Mouse (Mus musculus) CH12.LX (cell line): ENCODE measurements at regions not wholly inside any gene's neighbourhood (a gene's known extent, or its start where the extent isn't known, plus 50 kb on each side); places are given as distances from the start of the nearest gene placed in this dataset.

Experiments used
- CHD2 ChIP-seq: IDR thresholded peaks from 2 replicates; pipeline ENCODE4 v1.6.1; 2011; ENCODE audit warnings: low read length, improper control_type of control experiment
- E2F4 ChIP-seq: IDR thresholded peaks from 2 replicates; pipeline ENCODE4 v1.6.1; 2011; ENCODE audit warnings: low read depth, low read length, improper control_type of control experiment; ENCODE audit not compliant: insufficient replicate concordance
- POLR2A ChIP-seq: IDR thresholded peaks from 2 replicates; pipeline ENCODE4 v1.6.1; 2011; ENCODE audit warnings: low read depth, mild to moderate bottlenecking, improper control_type of control experiment, low read length
- POLR2AphosphoS2 ChIP-seq: IDR thresholded peaks from 2 replicates; pipeline ENCODE4 v1.6.1; 2011; ENCODE audit warnings: low read depth, low read length, improper control_type of control experiment
- SIN3A ChIP-seq: IDR thresholded peaks from 2 replicates; pipeline ENCODE4 v1.6.1; 2012; ENCODE audit warnings: low read length, improper control_type of control experiment, inconsistent platforms
- TCF12 ChIP-seq: IDR thresholded peaks from 2 replicates; pipeline ENCODE4 v1.6.1; 2014; ENCODE audit warnings: low read depth, mild to moderate bottlenecking, inconsistent platforms, low read length, improper control_type of control experiment
- ZMIZ1 ChIP-seq: IDR thresholded peaks from 2 replicates; pipeline ENCODE4 v1.6.1; 2012; ENCODE audit warnings: low read depth, mild to moderate bottlenecking, inconsistent platforms, low read length, improper control_type of control experiment

GRCm38 (mm10) chr10:85266796-85267195 lies 81.9 kb upstream of the Cry1 start:
- TF ChIP-seq POLR2AphosphoS2 = no peak
- TF ChIP-seq POLR2A = no peak
- no peak for TF ChIP-seq TCF12
- no peak for TF ChIP-seq E2F4
- TF ChIP-seq ZMIZ1 = no peak
- TF ChIP-seq CHD2 = no peak
- no peak for TF ChIP-seq SIN3A
